Mouse (Mus musculus) midbrain, postnatal 0 days (tissue): ENCODE measurements at regions not wholly inside any gene's neighbourhood (a gene's known extent, or its start where the extent isn't known, plus 50 kb on each side); places are given as distances from the start of the nearest gene placed in this dataset. TPM values are rescaled to one million over a fixed set of nuclear protein-coding genes. Genes with fewer than 3 reads are reported as not detected.

Experiments used
- ATAC-seq: fragments of 200-750 bp; cut with Nextera tagmentation; 2 replicates; pipeline ENCODE4 v1.8.0; 2017; ENCODE audit warnings: moderate number of reproducible peaks, mild to moderate bottlenecking, moderate TSS enrichment, moderate library complexity; ENCODE audit not compliant: low FRiP score
- DNase-seq: peaks from one replicate; pipeline ENCODE4 v3.0.0-alpha.2; 2015; ENCODE audit warnings: low spot score
- H3K27ac ChIP-seq: fragments of 300-500 bp; sonication (generic); 2 replicates; pipeline ENCODE4 v1.5.1; 2014; ENCODE audit warnings: low read depth, mild to moderate bottlenecking, low read length, mixed read lengths
- H3K27me3 ChIP-seq: fragments of 300-500 bp; sonication (generic); 2 replicates; pipeline ENCODE4 v1.6.1; 2014; ENCODE audit warnings: low read length, control low read depth, mixed read lengths; ENCODE audit not compliant: insufficient read depth
- H3K36me3 ChIP-seq: fragments of 300-500 bp; sonication (generic); 2 replicates; pipeline ENCODE4 v1.6.1; 2014; ENCODE audit warnings: low read length, control low read depth, mixed read lengths; ENCODE audit not compliant: insufficient read depth
- H3K4me1 ChIP-seq: fragments of 300-500 bp; sonication (generic); 2 replicates; pipeline ENCODE4 v1.6.1; 2014; ENCODE audit warnings: mild to moderate bottlenecking, control low read depth, antibody characterized with exemption, low read length, mixed read lengths; ENCODE audit not compliant: insufficient read depth
- H3K4me2 ChIP-seq: fragments of 300-500 bp; sonication (generic); 2 replicates; pipeline ENCODE4 v1.6.1; 2014; ENCODE audit warnings: low read depth, mild to moderate bottlenecking, low read length, mixed read lengths; ENCODE audit not compliant: poor library complexity, severe bottlenecking
- H3K4me3 ChIP-seq: fragments of 300-500 bp; sonication (generic); 2 replicates; pipeline ENCODE4 v1.5.1; 2014; ENCODE audit warnings: low read depth, mild to moderate bottlenecking, low read length, moderate library complexity
- H3K9ac ChIP-seq: fragments of 300-500 bp; sonication (generic); replicated peaks from 2 replicates; pipeline ENCODE4 v1.6.1; 2014; ENCODE audit warnings: mild to moderate bottlenecking, low read length, moderate library complexity, mixed read lengths; ENCODE audit not compliant: poor library complexity, severe bottlenecking
- H3K9me3 ChIP-seq: fragments of 300-500 bp; sonication (generic); 2 replicates; pipeline ENCODE4 v1.6.1; 2016; ENCODE audit warnings: low read length, control low read depth
- CTCF ChIP-seq: IDR thresholded peaks from 2 replicates; pipeline ENCODE4 v1.5.1; 2016; ENCODE audit warnings: antibody characterized with exemption, mild to moderate bottlenecking
- WGBS: fragments of 180-500 bp; shearing (Covaris S2); extraction: QIAGEN DNeasy Blood & Tissue Kit; methylation state at CpG from one replicate; pipeline ENCODE4 v1.1.7; 2014; 5-methylcytosine and 5-hydroxymethylcytosine counted together
- microRNA-seq: library from miRNA; unstranded; fragments of <30 nt; microRNA quantifications from one replicate; pipeline ENCODE4, GENCODE M21; 2016; ENCODE audit warnings: borderline number of aligned reads

DNA sequence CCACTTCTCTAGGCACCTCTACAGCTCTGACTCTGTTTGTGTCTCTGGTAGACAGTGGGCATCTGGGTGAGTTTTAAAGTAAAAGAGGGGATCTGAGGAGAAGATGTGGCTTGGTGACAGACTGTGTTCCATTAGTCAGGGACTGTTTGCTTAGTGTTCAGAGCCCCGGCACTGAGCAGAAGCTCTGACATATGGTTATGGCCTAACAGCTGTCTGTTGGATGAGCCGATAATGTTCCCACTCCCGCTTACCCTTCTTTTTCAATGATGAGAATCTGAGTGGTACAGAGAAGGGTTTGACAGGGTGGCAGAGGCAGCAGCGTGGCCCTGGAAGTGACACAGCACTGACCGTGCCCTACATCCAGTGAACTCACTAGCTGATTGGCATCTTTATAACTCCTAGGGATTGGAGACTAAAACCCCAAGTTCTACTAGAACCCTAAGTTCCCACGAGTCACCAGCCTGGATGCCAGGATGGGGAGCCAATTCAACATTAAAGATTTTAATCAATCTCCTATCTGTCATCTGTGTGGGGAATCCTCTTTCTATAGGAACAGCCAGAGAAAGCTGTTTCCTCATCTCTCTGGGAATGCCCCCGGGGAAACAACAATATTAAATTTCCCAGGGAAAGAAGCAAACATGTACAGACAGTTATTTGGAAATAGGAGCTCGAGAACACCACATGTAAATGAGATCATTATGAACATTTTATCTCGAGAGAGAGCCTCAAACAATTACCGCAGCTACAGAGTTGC lies 266.6 kb downstream of the Gm19410 start:
- H3K4me2 ChIP-seq, result no peak overlapping the region
- DNase-seq (no peak), ATAC-seq (no peak)
- no peaks in the 10 kb centered on the region; the same call in 1 of the 2 replicates for H3K4me1 ChIP-seq
- H3K4me3 ChIP-seq, result no peak overlapping the region
- H3K27ac ChIP-seq, result no peak overlapping the region
- H3K27me3 ChIP-seq, result no peaks in the 10 kb centered on the region
- H3K36me3 ChIP-seq, result no peaks in the 10 kb centered on the region
- no peak overlapping the region for H3K9ac ChIP-seq
- 80% methylated on average over 10 of the region's 10 CpGs for WGBS
- TF ChIP-seq CTCF, result no peak
- H3K9me3 ChIP-seq, result no peaks in the 10 kb centered on the region

DNA sequence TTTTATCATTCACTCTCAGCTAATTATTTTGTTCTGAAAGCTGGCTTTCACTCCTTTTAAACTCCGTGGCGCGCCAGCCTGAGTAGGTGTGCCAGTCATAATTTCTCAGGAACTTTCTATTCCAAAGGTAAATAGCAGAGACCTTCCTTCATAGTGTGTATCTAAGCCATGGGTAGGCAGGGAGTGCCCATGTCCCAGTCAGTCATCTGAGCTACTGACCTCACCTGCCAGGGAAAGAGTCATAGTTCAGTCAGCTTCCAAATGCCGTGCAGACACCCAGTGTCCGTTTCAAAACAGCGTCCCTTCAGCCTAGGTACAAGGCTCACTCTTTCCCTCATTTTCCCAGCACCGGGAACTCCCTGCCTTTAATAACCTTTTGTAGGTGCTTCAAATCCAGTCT lies 269.7 kb downstream of the Gm19410 start:
- TF ChIP-seq CTCF, result no peak
- Histone ChIP-seq H3K4me1 (no peaks in the 10 kb centered on the region), H3K27ac (no peak overlapping the region), H3K36me3 (no peaks in the 10 kb centered on the region), H3K9ac (no peak overlapping the region), H3K4me2 (no peak overlapping the region), H3K9me3 (no peaks in the 10 kb centered on the region), H3K27me3 (no peaks in the 10 kb centered on the region), H3K4me3 (no peak overlapping the region)
- WGBS, result 90% methylated on average over 7 of the region's 7 CpGs
- ATAC-seq (no peak), DNase-seq (no peak)

GRCm38 (mm10) chr8:36036271-36036670 lies 270.7 kb downstream of the Gm19410 start:
- Histone ChIP-seq H3K4me2 (no peak overlapping the region), H3K36me3 (no peaks in the 10 kb centered on the region), H3K9me3 (no peaks in the 10 kb centered on the region), H3K4me1 (no peaks in the 10 kb centered on the region), H3K4me3 (no peak overlapping the region), H3K27ac (no peak overlapping the region), H3K27me3 (no peaks in the 10 kb centered on the region), H3K9ac (no peak overlapping the region)
- ATAC-seq (no peak), DNase-seq (no peak)
- TF ChIP-seq CTCF, result no peak
- WGBS, result 77% methylated on average over 6 of the region's 6 CpGs

- H3K9ac ChIP-seq, result no peak overlapping the region
- no peak for TF ChIP-seq CTCF
- H3K4me3 ChIP-seq, result no peak overlapping the region
- no peaks in the 10 kb centered on the region for H3K4me1 ChIP-seq
- 81% methylated on average over 6 of the region's 6 CpGs for whole genome bisulfite sequencing
- DNase-seq, result no peak
- H3K4me2 ChIP-seq, result no peak overlapping the region
- no peak for ATAC-seq
- no peaks in the 10 kb centered on the region for H3K9me3 ChIP-seq
- H3K36me3 ChIP-seq, result no peaks in the 10 kb centered on the region
- no peaks in the 10 kb centered on the region for H3K27me3 ChIP-seq
- no peak overlapping the region for H3K27ac ChIP-seq
Observed at GRCm38 (mm10) chr8:36041222-36041864, 275.8 kb downstream of the Gm19410 start.

DNA sequence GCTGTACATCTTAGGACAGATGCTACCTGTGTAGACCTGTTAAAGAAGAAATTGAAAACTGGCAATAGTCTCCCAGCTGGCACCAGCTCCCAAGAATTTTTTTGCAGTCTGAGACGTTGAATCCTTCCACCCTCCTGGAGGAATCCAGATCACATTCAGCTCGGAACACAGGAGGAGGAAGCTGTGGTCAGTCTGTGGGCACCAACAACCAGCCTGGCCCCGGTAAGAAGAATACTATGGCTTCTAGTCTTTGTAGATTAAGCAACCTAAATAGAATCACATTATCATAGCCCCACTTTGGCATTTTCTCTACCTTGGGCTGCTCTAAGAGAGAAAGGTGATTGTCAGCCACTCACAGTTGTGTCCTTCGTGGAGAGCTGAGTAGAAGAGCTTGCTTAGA lies 277.0 kb downstream of the Gm19410 start:
- Histone ChIP-seq H3K9me3 (no peaks in the 10 kb centered on the region), H3K4me2 (no peak overlapping the region), H3K36me3 (no peaks in the 10 kb centered on the region), H3K27me3 (no peaks in the 10 kb centered on the region), H3K4me3 (no peak overlapping the region), H3K27ac (no peak overlapping the region), H3K4me1 (no peaks in the 10 kb centered on the region), H3K9ac (no peak overlapping the region)
- DNase-seq, result no peak
- no peak for TF ChIP-seq CTCF
- no peak for ATAC-seq
- 87% methylated on average over 4 of the region's 4 CpGs for WGBS

Small RNA genes lying in the stretch of these regions (microRNA-seq; reads per million reads assigned to microRNA genes)
- not detected for gene Gm22030
